In genomic region chr9:77259052-77259451, GRCm38 (mm10) we compare ENCODE assay signal across 15 mouse cellular contexts.
"Had no signal": no experiment of that assay in that cellular context is flagged by ENCODE, and none has a peak within 500 bp of the region (broad histone marks: within the 10 kb centered on the region; RNA-seq: fewer than 3 reads in every experiment).

No protein-coding gene starts in this region.

- H3K4me1 ChIP-seq: midbrain, embryonic 15.5 days; neural tube, embryonic 12.5 days had no signal

- H3K27ac ChIP-seq: kidney, postnatal 0 days; layer of hippocampus, adult 2 months; midbrain, embryonic 15.5 days; neural tube, embryonic 12.5 days had no signal

- ATAC-seq: midbrain, embryonic 15.5 days had no signal

- H3K4me3 ChIP-seq: layer of hippocampus, adult 2 months; midbrain, embryonic 15.5 days; neural tube, embryonic 12.5 days had no signal

- H3K9ac ChIP-seq: midbrain, embryonic 15.5 days; neural tube, embryonic 12.5 days had no signal

- DNase-seq: kidney, adult 11 months; kidney, adult 9 months; kidney, postnatal 4 days; left cerebral cortex, postnatal 4 days; lung, adult 18-20 months; retina, postnatal 1 day; right cerebral cortex, postnatal 4 days; spleen, adult 18-20 months; thymus, adult 18-20 months; thymus, postnatal 14 days had no signal

- H3K36me3 ChIP-seq: midbrain, embryonic 15.5 days; neural tube, embryonic 12.5 days had no signal

- H3K4me2 ChIP-seq: midbrain, embryonic 11.5 days; midbrain, embryonic 15.5 days; neural tube, embryonic 12.5 days had no signal

- H3K27me3 ChIP-seq: midbrain, embryonic 15.5 days; neural tube, embryonic 12.5 days had no signal

- H3K9me3 ChIP-seq: midbrain, embryonic 15.5 days; neural tube, embryonic 12.5 days had no signal
